Mouse (Mus musculus) layer of hippocampus, adult 9-11 months (tissue): ENCODE measurements around the gene Zkscan17.

Experiments
- DNase-seq: peaks from one replicate; pipeline ENCODE4 v3.0.0; 2022

Gene Zkscan17

DNA sequence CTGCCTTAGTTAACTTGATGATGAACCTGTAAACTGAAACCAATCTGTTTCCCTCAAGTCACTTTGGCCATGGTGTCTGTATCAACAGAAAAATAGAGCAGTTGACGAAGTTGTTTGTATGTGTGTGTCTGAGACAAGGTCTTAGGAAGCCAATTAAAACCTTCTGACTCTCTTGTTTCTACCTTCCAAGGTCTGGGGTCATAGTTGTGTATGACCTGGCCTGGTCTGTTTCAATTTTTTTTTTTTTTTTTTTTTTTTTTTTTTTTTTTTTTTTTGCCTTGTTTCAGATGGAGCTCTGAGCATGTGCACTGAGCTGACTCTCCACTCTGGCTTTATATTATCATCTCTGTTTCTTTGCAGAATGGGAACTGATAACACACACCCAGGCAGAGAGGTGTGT is 9.1 kb downstream of the Zkscan17 start:
- DNase-seq: no peak

DNA sequence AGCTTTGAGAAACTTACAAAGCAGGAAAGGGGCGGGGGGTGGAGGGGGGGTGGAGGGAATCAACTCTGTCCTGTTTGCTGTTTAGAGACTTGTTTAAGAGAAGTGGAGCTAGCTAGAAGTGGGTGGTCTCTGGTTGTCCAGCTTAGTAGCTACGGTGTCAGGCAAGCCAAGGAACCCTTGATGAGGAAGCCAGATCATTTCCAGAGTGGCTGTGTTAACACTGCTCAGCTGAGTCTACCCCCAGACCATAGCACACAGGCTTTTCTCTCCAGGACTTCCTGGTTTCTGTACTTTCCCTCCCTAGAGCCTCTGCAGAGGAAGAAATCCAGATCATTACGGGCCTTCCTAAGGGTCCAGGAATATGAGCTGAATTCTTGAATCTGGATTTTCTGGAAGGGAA is 11.8 kb downstream of the Zkscan17 start:
- no peak for DNase-seq

DNA sequence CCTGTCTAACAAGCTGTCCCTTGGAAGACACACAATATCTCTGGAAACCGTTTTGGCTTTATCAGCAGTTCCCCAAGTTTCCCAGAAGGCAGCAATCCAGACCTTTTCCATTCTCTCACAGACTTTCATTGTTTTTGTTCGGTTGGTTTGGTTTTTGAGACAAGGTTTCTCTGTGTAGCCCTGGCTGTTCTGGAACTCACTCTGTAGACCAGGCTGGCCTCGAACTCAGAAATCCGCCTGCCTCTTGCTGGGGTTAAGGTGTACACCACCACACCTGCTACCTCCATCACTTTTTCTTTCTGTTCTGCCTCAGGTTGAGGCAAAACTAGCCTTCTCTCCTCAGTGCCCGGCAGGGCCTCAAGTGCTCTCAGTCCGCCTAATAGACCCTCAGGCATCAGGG is 12.2 kb downstream of the Zkscan17 start:
- DNase-seq: no peak

DNA sequence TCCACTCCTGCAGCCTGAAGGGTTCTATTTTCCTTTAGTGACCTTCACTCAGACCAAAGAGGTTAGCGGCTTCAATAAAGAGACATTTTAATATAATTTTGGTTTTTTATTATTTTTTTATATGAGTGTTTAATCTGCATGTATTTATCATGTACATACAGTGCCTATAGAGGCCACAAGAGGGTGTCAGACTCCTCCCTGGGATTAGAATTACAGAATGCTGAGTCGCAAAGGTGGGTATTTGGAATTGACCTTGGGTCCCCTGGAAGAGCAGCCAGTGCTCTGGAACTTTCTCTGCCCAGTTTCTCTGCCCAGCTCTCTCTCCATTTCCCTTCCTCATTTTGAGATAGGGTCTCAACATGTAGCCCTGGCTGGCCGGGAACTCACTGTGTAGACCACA is 13.0 kb downstream of the Zkscan17 start:
- no peak for DNase-seq

DNA sequence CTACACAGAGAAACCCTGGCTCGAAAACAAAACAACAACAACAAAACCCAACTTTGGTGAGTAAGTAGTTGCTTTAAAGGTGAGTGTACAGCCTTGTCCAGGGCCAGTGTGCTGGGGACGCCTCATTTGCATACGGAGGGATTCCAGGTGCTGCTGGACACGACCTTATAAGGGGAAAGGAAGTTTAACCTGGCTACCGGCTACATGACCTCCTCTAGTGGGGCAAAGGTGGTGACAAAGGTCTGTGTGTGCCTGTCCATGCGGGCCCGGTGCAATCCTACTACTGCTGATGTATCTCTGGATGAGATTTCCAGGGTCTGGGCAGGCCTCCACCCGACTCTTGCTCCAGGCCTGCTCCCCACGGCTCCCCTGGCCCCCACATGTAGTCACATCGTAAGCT is 13.8 kb downstream of the Zkscan17 start:
- DNase-seq: no peak

DNA sequence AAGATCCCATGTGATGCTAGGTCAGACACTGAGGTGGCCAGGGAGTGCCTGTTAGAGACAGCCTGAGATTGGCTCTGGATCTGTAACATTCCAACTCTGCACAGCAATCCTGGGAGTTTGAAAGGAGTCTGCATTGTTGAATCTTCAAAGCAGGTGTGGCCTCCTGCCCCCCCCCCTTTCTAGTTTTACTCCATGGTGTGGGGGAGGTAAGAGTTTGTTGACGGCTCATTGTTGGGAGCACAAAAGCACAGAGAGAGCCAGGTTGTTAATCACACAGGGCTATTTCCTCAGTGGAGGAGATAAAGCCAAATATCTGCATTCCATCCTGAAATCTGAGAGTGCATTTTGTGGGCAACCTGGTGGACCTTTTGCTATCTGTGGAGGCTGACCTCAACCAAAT is 15.0 kb downstream of the Zkscan17 start:
- no peak for DNase-seq

DNA sequence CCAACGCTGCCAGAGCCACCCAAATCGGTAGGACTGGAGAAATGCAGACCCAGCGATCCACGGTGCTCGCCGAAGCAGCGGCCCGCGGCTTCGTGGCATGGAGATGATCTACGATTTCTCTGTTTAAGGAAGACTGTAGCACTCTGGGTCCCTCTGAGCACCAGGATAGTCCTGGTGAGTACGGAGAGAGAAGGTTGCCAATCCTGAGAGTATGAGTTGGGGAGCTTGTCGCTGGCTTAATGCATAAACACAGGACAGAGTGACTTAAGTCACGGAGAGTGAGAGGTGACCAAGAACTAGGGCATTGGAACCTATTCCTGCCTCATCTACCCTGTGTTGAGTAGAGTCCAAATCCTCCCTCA is 19.9 kb downstream of the Zkscan17 start:
- DNase-seq: no peak

DNA sequence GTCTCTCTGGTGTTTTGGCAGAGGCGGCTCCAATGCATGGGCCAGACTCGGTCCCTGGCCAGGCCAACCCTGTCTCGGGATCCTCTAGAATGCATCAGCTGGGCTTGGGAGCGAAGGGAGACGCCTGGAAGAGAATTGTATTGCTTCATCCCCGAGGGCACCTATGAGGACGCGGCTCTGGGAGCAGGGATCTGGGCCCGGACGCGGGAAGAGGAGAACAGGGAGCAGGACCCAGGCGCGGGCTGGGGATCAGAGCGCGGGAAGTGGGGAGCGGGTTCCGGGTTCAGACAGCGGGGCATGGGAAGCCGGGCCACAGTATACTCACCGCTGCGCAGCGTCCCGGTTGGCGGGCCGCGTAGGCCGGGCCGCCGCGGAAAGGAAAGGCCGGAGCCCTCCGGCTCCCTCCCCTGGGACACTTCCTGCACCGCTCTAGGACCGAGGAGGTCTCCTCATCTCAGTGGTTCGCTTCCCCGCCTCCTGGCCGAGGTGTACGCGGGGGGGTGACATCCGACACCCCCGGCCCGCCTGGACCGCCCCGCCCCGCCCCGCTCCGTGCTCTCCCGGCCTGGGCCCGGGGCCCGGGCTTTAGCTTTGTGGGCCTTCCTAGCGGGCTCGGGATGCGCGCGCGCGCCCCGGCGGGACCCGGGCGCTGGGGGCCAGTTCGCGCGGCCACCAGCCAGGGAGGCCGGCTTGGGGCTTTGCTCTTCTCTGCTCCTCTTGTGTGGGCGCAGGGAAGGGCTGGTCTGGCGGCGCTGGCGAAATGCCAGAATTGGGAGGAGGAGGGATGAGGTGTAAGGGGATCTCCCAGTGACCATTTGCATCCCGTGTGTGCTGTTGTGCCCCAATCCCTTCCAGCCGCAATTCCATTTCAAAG is 20.5 kb downstream of the Zkscan17 start:
- peak; percentile 81 for DNase-seq

DNA sequence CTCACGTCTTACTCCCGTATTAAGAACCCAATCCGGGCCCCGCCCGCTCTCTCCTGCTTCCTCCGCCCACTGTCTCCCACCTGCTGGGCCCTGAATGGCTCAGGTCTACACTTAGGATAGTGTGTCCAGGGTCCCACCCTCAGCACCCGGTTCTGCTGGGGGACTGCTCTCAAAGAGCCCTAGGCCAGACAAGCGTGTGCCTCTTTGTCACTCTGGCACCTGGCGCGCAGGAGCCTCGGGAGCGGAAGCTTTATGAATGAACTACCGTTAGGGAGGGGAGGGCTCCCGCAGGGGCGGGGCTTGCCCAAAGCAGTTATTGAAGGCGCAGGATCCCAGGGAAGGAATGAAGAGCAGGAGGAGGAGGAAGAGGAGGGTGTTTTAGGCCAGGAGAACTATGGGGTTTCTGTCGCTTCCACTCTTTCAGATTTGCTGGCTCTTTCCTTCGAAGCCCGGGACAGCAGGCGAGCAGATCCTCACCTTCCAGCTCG is 21.2 kb downstream of the Zkscan17 start:
- peak; percentile 59 for DNase-seq

DNA sequence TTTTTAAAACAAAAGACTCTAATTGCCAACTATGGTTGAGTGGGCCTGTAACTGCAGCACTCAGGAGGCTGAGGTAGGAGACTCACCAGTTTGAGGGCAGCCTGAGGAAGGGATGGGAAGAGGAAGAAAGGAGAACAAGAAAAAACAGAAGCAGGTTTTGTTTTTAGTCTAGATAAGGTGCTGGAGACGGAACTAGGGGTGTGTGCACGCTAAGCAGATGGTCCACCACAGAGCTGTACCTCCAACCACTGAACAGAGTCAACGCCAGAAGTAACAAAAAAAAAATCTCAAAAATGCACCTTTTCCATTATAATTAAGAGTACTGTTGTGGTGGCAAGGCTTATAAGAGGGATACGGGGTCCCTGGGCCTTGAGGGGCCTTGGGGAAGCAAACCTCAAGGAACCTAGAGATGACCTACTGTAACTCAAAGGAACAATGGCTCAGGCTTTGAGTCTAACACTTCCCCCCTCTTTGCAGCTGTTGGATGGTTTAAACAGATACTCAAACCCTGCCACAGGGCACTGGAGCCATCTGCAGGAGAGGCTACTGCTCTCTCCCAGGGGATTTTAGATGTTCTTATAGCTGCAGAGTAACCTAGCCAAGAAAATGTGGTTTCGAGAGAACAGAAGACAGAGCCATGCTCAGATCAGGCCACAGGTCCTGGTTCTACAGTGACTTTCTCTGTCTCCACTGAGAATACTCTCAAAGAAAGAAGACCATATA is 24.4 kb downstream of the Zkscan17 start:
- no peak for DNase-seq

DNA sequence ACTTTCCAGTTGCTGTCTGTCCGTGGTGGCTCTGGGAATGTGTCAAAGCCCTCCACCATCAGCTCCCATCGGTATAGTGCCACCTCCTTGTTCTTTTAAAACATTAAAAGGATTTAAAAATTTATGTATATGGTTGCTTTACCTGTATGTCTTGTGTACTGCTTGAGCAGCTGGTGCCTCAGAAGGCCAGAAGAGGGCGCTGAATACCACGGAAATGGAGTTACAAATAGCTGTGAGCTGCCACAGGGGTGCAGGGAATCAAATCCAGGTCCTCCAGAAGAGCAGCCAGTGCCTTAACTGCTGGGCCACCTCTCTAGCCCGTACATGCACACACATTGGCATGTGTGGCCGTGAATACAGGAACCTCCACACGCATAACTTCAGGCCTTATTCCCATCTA is 28.8 kb downstream of the Zkscan17 start:
- DNase-seq: no peak

DNA sequence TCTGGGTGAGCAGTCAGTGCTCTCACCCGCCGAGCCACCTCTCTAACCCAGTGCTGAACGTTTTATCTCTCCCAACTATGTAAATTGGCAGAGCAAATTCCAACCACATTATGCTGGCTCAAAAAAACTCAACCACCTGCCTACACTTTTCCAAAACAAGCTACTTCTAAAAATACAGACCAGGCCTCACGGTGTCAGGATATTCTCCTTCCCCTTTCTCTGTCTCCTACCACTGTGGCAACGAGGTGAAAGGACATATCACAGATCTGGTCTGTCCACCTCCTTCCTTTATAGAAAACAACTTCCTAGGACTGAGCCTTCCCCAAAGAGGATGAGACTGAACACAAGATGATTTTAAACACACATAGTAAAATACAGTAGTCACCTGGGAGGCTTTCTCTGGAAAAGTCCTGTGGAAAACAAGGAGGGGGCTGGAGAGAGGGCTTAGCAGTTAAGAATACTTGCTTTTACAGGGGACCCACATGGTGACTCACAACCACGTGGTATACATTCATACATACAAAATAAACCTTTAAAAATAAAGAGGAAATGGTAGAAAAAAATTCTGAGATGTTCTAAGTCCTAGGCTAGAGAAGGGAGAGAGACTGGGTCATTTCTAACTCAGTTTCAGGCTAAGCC is 29.8 kb downstream of the Zkscan17 start:
- DNase-seq: no peak

DNA sequence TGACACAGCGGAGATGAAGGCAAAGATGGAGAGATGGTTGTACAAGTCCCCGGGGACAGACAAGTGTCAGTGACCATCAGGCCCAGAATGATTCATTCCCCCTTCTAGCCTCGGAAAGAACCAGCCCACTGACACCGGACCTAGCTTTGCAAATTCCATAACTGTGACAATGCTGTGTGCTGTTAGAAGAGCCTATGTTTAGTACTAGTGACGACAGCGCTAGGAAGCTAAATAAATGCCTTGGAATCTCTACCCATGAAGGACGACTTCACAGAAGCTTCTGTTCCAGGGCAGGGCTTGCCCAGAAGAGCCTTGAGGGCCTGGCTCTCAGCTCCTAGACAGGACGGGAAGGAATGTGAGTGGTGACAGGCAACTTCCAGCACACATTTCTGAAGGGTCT is 40.3 kb downstream of the Zkscan17 start:
- DNase-seq: no peak

DNA sequence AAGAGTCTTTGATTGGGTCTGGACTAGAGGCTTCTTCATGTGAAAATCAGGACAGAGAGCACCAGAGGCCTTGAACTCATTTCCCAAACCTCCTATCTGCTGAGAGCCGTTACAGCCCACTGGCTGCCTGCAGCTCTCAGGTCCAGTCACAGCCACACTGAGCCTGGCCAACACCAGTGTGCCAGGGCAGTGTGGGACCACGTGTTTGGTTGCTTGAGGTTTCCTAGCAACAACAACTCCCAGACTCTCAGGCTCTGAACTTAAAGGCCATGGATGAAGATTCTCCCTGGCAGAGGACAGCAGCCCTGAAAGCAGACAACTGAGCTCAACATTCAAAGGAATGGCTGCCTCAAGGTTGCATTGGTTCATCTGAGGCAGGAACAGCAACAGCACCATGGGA is 40.9 kb downstream of the Zkscan17 start:
- DNase-seq: no peak

DNA sequence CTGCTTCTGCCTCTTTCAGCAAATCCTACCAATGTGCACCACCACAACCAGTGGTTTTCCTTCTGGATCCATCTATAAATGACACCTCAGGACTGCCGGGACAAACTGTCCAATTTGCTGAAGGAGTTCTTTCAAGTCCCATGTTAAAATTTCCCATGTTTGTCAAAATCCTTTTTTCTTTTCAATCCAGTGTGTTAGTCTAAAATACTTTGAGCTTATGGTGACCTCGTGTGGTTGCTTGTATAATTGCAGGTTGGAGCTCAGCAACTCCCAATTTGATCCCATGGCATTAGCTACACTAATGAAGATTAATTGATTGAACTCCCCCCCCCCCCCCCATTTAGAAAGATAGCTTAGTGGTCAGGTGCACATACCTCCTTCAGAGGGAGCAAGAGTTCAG is 43.3 kb downstream of the Zkscan17 start:
- DNase-seq: no peak

DNA sequence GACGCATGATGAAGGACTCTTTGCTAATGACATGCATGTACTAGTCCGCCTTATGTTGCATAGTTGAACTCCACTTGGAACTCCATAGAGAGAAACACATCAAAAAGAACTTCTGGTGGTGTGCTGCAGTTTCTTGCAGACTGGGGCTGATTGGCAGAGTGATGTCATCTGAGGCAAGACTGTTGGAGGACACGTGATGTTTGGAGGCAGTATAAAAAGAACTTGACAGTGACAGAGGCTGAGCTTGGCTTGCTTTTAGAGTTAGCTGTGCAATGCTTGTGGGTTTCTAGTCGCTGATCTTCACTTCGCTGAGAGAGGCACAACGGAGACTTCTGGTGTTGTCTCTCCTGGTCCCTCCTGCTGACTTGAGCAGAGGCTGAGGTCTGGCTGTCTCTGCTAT is 49.3 kb downstream of the Zkscan17 start:
- DNase-seq: no peak

DNA sequence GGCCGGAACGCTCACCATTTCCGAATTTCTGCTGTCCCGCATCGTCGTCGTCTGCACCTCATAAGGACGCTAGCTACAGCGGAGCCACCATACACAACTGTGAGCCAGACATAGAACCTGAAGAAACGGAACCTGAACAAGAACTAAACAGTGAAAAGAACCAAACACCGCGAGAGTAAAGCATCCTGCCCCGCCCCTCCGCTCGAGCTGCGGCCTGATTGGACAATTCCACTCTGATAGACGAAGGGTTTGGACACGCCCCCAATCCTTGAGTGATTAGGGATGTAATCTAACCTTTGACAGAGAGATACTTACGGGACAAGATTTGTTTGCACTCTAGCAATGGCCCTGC is 54.2 kb downstream of the Zkscan17 start, which contains the start of gene Zfp867:
TSS of gene Zfp867 (minus strand) at position 149 of the 352 bp plus-strand sequence.
- DNase-seq: peak; percentile 93

DNA sequence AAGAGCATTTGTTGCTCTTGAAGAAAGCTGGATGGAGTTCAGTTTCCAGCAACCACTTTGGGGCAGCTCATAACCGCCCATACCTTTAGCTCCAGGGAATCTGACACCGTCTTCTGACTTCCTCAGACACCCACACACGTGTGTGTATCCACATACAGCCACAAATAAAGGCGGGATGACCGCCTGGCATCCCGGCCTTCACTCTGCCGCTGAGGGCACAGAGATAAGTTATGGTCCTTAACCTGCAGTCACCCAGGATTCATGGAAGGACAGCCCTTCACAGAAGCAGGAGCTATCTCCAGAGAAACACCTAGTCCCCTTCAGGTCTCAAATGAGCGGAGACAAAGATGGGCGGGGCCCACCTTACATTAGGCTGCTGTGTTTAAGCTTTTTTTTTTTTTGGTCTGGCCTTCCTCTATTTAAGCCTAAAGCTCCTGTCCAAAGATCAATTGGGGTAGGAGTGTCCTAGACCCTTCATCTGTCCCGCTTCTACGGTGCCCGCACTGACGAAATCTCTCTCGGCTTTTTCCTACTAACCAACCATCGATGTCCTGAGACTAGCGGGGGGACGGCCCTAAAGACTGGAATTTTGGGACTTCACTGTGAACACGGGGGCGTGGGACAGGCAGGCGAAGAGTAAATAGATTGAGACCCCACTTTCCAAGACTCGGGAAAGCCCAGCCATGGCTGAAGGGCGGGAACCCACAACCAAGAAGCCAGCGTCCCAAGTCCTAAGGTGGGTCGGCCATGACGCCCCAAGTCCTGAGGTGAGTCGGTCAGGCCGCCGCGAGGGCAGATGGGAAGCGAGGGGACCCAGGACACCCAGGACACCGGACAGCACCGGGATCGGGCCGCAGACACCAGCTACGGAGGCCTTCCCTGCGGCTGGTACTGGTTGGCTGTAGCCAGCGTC is 54.9 kb downstream of the Zkscan17 start:
- no peak for DNase-seq

DNA sequence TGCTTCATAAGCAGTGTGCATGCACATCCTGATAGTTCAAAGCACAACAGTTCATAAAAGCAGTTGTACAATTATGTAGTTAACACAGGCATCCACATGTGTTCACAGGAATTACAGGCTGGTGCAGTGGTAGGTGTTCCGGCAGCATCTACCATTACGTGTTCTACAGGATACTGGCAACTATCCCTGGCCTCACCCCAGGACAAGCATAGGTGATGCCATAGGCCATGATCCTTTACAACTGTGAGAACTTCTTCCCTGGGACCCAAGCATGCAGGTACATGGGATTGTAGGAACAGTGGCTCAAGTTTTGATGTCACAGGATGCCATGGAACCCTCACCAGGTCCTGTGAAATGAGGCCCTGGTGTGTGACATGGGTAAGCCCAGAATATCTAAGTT is 66.1 kb downstream of the Zkscan17 start:
- no peak for DNase-seq

DNA sequence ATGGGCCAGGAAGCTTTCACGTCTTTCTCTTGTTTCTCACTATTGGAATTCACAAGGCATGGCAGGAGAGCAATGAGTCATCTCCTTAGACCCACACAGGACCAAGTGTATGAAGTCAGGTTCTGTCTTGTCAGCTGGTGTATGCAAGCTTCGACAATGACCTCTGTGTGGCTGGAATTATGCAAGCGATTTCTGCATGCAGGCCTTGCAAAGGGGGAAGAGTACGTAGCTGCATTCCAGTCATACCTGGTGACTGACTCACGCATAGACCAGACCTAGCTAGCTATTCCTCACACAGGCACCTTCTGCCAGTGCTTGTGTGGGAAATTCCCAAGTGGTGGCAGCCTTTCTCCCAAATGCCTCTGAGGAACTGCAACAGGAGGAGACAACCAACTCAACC is 67.6 kb downstream of the Zkscan17 start:
- DNase-seq: no peak

DNA sequence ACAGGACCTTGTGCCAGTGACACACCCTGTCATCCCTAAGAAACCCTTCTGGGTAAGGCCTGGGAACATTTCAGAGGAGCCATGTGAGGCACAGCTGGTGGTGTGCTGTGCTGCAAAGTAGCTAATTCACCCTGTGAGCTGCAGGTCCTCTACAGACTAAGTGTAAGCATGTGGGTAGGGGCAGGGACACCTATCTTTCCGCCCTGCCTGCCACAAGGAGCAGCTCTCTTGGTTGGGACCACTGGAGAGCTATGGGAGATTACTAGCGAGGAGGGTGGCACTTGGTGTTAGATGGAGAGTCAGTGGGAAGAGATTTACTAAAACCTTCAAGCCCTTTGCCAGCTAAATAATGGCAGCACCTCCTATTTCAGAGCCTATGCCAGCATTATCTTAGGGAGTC is 69.7 kb downstream of the Zkscan17 start:
- no peak for DNase-seq

DNA sequence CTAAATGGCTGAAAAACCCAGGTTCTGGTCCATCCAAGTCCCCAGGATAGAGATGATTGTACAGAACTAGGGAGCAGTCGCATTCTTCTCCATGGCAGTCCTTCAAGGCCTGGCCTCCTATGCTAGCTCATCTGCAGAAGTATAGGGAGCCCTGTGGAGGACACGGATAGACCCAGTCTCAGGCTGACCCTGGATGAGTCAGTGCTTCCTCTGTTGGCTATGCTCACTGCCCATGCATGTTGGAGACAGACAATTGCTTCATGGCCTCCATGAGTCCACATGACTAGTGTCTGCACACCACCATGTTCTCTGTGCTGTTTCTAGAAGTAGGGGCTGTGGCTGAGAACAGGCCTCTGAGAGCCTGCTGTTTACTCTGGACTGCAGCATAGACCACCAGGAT is 70.2 kb downstream of the Zkscan17 start:
- DNase-seq: no peak

DNA sequence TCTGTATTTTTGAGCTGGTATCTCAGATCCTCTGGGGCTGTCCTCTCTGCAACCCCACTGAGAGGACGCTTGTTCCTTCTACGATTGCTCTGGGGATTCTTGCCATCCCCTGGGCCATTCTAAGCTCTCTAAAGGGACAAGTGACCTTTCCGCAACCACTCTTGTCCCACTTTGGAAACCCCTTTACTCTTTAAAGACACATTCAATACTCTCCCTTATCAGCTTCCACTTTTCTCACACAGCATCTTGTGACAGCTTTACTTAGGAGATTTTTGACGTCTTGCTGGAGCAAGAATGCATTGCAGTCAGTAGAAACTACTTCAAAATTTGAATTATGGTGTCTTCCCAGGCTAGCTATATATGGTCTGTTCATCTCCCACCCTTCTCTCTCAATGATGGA is 75.5 kb downstream of the Zkscan17 start, which contains the start of gene Snap47:
TSS of gene Snap47 (minus strand) at position 101 of the 400 bp plus-strand sequence.
- DNase-seq: no peak
